Mouse (Mus musculus) left cerebral cortex, postnatal 14 days (tissue): Measurements from ENCODE around the gene Frmd6. TPM values are rescaled to one million over a fixed set of nuclear protein-coding genes. Genes with fewer than 3 reads are reported as not detected.

ENCODE experiments used
- DNase-seq, 2 experiments: peaks; one replicate each; pipeline ENCODE4 v3.0.0; 2021 to 2022; ENCODE audit warnings: low spot score in 2 of 2, mixed read lengths in 1 of 2
- intact Hi-C: fragments of 180-260 bp; cut with DNase I; formaldehyde crosslinking; loops from one replicate; pipeline ENCODE4 v1.15.1; 2025
- total RNA-seq, 2 experiments: library from RNA; stranded (reverse); gene quantifications; 2 replicates each; pipeline ENCODE4 v1.2.3; 2021

Frmd6 gene
- total RNA-seq, 2 experiments from 2014 or later = 20.8 to 28.5 TPM

DNA sequence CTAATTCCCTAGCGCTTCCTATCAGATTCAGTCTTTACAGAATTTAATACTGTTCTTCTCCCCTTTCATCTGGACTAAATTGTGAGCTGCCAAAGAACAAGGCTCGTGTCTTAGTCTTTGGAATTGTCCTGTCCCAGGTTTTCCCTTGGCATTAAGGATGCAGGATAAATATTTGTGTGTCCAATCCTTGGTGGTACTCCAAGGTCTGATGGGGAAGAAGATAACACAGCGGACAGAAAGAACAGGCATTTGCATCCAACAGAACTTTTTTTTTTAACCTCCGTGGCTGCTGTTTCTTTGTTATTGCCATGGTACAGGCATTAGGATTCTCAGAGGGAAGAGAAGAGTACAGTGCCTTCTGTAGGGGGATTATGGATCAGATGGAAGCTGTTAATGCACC is 21.8 kb upstream of the Frmd6 start:
- DNase-seq = no peak

DNA sequence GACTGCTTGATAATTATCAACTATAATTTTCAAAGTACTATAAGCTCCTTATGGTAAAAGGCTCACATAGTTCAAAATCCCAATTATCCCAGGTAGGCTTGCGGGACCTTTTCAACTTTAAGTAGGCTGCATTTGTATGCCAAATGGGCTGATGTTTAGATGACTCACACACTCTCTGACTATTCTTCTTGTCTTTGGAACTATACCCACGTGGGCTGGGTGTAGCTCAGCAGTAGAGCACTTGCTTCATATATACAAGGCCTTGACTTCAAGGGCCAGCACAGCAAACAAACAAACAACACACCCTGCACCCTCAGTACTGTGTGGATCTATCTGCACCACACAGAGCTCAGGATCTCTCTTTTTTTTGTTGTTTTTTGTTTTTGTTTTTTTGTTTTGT is 20.3 kb upstream of the Frmd6 start:
- intact Hi-C loops = no loop called here
- DNase-seq = no peak

More for the DNA sequence above, 21.8 kb upstream of the Frmd6 start:
- intact Hi-C loops = no loop called here

DNA sequence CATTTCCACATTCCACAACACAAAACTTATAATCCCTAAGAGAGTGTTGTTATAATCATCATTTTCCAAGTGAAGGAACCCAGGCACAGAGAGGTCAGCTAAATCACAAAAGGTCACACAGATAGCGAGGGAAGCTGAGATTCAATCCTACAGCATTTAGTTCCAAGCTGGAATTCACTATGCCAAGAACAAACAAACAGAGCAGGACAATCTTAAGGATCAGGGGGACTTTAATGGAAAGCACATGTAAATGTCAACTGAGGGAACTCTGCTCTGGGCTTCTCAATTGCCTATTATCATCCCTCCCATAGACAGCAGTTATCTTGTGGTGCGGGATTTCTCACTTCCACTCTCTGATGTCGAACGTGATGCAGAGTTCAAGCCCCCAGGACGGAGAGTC is 17.8 kb upstream of the Frmd6 start:
- intact Hi-C loops = no loop called here
- no peak for DNase-seq

DNA sequence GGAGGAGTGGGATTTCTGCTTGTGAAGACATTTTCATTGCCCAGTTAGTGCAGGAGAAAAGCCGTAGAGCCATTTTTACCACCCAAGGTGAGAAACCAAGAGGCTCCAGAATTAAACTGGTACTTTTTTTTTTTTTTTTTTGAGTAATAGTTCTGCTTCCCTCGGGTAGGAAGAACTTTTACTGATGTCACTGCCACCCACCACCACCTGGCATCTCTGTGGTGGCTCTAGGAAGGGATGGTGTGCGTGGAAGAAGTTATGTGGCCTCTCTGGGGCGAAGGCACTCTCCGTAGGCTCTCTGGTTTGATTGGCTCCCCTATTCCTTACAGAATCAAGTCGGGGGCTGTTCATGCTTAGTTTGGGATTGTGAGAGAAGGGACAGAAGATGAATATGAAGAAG is 17.3 kb upstream of the Frmd6 start:
- intact Hi-C loops = no loop called here
- DNase-seq = no peak

DNA sequence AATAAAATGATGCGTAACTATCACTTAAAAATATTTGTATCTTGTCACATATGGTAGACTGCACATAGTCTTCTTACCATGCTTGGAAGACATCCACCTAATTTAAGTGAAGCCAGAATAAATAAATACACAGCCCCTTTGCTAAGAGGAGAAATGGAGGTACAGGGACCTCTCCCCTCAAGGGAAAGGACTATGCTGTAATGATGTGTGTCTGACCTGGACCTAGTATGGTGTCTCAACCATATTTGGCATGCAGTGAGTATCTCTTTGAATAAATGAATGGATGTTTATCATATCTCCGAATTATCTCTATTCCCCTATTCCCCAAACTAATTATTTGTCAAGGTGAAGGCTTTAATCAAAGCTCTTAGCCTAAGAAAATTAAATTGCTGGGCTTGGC is 15.4 kb upstream of the Frmd6 start:
- no peak for DNase-seq
- intact Hi-C loops = no loop called here

DNA sequence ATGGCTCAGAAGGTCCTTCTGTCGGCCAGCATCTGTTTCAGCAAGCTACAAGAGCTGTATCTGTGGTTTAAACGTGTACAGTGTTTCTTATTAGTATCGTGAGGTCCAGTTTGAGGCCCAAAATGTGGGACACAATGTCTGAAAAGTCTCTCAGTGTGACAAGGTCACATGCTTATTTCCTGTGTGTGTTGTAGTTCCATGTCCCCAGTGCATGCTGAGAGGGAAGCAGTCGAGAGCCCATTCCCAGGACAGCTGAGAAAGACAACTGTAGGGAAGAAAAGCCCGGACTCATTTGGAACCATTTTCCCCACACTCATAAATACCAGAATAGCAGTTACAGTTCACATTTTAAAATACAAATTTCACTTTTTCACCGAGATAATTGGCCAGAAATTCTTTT is 13.5 kb upstream of the Frmd6 start:
- intact Hi-C loops = no loop called here
- no peak for DNase-seq

DNA sequence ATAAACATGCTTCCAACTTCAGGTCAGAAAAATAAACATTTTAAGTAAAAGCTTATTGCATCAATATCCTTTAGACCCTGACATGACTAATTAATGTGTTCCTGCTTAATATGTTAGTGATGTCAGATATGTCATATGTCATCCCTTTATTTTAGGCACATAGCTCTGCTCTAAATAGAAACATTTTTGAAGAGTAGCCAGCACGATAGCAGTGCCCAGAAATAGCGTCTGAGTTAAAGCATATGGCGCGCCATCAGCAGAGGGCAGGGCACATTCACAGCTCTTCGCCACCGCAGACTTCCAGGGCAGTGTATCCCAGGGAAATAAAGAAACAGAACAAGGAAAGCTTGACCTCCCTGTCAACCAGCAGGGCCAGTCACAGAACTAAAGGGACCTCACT is 13.1 kb upstream of the Frmd6 start:
- DNase-seq = no peak
- intact Hi-C loops = no loop called here

DNA sequence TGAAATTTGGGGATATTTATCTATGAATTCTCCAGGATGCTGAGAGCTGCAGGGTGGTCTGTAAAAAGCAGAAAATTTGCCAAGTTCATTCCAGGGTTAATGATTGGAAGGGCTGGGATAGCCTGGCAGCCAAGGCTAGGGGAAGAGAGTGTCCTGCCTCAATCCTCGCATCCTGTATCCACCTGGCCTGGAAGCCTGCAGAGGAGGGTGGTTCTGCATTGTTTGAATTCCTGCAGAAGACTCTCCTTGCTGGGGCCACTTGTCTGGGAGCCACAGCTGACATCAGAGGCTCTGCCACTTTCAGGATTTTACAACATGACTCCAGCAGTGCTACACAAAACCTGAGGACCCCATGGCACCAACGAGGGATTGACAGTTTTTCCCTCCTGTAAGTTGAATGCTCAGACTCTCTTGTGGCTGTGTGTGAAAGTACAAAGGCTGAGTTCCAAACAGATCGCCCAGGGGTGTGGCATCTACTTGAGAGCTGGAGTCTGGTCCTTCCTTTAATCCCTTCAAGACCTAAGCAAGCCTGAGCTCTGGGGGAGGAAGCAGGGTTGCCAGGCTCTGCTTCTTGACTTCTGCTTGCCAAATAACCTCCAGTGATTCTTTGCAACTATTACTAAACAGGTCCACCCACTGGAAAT is 12.4 kb upstream of the Frmd6 start:
- DNase-seq = no peak
- intact Hi-C loops = no loop called here

DNA sequence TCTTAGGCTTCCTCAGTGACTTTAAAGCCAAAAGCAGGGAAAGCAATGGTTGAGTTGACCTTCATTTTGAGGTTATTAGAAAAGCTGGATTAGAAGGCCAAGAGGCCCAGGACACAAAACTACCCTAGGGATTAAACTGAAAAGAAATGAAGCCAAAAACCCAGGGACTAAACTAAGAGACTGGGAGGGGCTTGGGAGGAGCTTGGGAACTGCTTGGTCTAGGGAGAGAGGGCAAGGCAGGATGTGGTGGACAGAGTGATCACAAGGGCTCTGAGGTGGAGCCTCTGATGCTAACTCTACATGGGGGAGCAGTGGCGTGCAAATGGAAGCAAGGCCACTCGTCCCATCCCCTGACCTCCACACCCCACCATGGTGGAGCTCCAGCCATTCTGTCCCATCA is 8.6 kb upstream of the Frmd6 start:
- DNase-seq = no peak
- intact Hi-C loops = no loop called here

DNA sequence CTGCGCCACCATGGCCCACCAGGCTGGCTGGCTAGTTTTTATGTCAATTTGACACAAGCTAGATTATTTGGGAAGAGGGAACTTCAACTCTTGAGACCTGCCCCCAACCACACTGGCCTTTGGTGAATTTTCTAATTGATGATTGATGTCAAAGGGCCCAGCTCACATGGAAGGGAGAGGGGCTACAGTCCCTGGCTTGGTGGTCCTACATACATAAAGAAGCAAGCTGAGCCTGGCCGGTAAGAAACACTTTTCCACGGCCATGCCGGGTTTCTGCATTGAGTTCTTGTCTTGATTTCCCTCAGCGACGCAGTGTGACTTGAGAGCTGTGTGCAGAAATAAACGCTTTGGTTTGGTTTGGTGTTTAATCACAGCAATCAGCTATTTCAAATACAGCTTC is 1.3 kb upstream of the Frmd6 start:
- intact Hi-C loops = loop anchor here (2.0 to 10.0 kb wide), 3 partner anchors 85 to 319 kb away; no protein-coding TSS in a partner anchor
- DNase-seq = no peak

DNA sequence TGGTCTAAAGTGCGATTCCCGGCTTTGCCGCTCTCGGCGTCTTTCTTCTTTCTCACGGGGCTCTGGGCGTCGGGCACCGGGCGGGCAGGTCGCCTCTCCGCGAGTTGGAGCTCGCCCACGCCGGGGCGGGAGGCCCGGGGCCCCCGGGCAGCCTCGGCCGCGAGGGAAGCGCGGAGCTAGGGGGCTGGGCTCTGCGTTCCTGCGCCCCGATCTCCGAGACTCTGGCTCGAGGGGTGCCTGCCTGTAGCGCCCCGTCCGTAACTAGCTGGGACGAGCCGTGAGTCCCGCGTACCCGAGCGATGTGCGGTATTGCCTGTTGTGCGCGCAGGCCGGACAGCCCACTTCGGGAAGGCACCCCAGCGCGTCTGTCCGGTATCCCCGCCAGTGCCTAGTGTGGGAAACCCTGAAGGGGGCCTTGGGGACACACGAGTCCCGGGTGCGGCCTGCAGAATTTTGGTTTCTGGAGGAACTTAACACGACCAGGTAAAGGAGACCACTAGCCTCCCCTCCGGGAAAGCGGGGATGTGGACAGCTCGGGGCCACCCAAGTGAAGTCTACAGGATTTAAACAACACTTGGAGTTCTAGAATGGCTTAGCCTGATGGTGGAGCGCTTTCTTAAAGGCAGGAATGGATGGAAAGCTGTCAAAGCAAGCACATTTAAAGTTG is 470 bp downstream of the Frmd6 start:
- DNase-seq = peak; percentile 24 to 31
- intact Hi-C loops = loop anchor here (2.0 to 10.0 kb wide), 5 partner anchors 83 to 321 kb away; no protein-coding TSS in a partner anchor

DNA sequence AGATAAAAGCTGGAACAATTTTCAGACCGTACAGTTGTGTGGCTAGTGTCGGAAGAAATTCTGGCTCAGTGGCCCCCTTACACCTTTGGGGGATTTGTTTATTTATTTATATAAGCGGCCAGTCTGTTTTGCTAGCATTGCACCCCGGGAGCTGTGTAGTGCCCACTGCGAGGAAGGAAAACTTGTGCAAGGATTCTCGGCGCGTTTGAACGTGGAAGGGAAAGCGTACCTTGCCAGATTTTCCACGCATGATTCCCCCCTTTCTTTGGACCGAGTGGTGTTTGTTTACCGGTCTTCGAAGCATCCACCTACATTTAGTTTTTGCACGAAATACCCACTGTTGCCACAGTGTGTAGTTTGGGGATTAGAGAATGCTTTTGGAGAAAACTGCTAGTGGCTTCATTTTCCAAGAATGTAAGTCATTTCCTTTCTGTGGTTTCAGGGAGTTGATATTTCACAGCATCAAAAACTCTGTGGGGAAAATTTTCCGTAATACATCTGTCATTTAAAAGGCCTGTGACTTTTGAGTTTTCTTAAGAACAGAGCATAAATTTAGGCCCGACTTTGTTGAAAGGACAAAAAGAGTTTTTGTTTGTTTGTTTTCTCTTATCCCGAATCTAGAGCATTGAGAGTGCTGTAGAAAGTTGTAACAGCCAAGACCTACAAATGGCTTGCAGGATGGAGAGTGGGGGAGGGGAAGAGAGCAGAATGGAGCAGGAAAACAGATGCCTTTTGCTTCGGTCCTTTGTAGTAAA is 1.2 kb downstream of the Frmd6 start:
- intact Hi-C loops = loop anchor here (5.0 to 10.0 kb wide), 3 partner anchors 114 to 202 kb away; no protein-coding TSS in a partner anchor
- DNase-seq = peak in 1 of 2 experiments; percentile 34

DNA sequence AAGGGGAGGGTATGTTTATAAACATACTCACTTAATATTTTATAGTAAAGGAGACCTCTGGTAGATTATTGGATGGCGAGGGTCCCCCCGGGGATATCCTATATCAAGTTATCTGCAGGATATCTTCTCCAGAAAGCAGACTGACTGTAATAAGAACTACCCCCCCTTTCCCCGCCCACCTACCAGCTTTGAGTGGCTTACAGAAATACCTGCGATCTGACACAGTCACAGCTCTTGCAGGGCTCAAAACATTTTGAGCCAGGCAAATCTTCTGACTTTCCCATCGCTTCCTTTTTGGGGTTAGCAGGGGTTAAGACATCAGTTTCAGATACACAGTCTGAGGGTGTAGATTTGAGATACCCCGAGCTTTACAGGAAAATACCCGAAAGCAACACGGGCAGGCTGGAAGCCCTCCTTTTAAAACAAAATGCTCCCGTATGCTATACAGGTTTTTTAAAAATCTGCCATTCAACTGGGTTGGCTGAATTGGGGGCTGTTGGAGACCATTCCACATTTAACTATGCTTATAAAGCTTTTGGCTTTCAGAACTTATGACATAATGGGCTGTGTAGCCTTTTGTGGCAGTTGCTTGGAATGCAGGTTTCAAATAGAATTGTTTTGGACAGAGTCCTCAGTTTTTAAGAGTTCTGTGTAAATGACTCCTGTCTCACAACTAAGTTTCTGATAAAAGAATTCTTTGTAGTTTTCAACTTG is 2.0 kb downstream of the Frmd6 start:
- intact Hi-C loops = loop anchor here (5.0 to 10.0 kb wide), 3 partner anchors 115 to 203 kb away; no protein-coding TSS in a partner anchor
- DNase-seq = no peak

DNA sequence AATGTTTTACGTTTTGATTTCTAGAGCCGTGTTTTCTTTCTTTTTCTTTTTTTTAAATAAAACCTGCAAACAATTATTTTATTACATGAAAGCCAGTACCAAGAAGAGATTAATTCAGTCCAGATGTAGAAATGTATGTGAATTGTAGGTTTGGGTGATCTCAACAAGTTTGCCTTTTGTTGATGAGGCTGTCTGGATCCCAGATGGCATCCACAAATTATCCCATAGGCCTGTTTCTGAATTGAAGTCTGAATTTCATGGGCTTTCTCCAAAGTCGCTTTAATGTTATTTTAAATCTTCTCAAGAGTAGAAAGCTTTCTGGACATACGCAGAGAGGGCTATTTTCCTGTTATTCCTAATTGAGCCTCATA is 2.6 kb downstream of the Frmd6 start:
- intact Hi-C loops = loop anchor here (5.0 to 10.0 kb wide), 3 partner anchors 116 to 203 kb away; no protein-coding TSS in a partner anchor
- no peak for DNase-seq

DNA sequence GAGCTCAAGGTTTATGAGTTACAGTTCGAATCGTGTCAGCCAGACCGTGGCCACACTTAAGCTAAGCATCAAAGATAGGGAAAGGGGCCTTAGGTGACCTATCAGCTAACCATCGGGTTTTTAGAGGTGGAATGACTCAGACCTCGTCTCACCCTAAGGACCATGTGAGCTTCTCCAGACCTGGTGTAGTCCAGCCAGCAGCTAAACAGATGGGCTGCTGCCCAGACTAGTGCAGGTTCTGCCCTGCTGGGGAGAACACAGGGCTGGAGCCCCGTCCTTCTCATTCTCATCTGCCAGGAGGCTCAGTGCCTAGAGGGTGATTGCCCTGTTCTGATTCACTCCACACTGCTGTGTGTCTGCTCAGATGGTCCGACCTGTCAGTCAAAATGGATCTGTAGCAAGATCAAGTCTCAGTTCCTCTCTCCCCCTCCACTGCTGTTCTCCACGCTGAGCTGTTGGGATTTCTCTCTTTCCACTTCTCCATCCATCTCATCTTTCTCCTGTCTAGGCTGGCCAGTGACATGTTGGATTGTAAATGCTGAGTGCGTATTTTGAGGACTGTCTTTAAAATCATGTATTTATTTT is 5.8 kb downstream of the Frmd6 start:
- no peak for DNase-seq
- intact Hi-C loops = no loop called here

DNA sequence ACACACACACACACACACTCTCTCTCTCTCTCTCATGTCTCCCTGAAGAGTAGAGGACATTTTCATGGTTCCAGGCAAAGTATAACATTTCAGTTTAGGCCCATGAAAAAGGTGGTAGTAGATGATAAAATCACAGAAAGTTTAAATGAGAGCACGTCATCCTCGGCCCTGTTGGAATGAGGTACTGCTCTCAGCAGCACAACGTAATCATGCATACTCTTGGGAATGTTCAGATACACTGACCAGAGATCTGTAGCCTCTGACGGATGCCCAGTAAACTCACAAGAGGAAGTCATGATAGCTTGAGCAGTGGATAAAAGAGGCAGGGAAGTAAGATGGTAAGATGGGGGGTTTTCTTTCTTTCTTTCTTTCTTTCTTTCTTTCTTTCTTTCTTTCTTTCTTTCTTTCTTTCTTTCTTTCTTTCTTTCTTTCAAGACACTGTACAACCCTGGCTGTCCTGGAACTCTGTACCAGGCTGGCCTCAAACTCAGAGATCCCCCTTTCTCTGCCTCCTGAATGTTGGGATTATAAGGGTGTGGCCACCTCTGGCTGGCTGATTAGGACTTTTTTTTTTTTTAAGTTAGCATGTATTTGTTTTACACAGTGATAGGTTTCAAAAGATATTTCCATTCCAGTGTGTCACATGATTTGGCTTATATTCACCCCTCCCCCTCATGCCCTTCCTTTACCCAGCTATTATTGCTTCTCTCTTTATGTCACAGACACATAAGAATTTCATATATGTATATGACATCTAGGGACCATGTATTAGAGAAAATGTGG is 7.1 kb downstream of the Frmd6 start:
- intact Hi-C loops = no loop called here
- DNase-seq = no peak

DNA sequence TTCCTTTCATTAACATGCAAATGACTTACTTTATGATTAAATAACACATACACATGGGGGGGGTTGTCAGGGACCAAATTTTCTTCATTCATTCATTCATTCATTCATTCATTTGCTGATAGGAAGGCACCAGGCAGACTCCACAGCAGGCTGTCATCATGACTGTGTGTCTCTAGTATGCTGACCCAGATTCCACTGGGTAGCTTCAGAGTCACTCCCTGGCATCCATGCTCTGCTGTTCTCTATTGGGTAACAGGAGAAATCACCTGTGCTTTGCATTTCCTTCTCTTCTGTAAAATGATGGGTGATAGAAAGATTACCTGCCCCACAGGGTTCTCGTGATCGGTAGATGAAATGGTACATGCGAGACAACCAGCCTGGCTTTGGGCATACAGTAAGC is 7.7 kb downstream of the Frmd6 start:
- intact Hi-C loops = no loop called here
- no peak for DNase-seq

DNA sequence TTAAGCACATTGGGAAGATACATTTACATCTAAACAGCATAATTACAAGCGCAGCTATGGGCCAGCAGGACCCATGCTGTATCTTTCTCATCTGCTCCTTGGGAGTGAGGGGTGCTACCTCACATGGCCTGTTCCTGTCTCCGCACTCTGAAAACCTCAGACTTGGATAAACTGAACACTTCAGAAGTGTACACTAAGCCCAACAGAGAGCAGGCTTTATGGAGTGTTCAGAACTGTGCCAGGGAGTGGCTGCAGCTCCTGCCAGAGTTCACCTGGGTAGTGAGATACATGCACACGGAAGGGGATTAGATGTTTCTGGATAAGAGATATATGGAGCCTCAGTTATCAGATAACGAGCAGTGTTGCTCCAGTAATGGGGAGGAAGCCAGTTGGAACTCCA is 8.7 kb downstream of the Frmd6 start:
- intact Hi-C loops = no loop called here
- DNase-seq = no peak

DNA sequence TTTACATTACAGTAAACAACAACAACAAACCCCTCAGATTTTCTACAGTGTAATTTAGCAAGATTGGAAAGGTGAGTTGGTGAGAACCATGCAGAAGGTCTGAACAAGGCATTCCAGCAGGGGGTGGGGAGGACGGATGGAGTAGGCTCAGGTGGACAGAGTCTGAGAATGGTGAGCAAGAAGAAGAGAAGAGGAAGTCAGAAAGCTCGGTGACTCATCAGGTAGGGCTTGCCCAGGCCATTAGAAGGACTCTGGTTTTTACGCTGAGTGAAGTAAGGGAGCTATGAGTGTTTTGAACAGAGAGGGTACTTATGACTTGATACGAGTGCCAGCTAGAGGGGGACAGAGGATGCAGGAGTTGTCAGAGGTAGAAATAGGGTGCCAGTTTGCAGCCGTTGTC is 9.7 kb downstream of the Frmd6 start:
- no peak for DNase-seq
- intact Hi-C loops = no loop called here
